Mouse (Mus musculus): ENCODE data around the gene Gm49387.

DNA sequence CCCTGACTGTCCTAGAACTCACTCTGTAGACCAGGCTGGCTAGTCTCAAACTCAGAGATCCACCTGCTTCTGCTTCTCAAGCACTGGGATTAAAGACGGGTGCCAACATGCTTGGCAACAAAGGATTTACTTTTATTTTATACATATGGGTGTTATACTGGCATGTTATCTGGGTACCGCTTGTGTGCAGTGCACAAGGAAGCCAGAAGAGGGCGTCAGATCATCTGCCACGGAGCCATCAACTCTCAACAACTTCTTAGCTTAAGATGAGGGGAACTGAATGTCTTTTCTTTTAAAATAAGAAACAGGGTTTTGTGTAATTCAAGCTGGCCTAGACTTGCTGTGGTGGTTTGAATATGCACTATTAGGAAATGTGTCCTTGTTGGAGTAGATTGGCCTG is 28.7 kb downstream of the Gm49387 start:
- TF ChIP-seq POLR2A (IDR thresholded peaks at IDR 0.05; ENCODE audit: insufficient read length, low read depth) (no peak), MAX (IDR thresholded peaks at IDR 0.05; ENCODE audit: low read depth) (no peak), E2F4 (IDR thresholded peaks at IDR 0.05; ENCODE audit: insufficient read depth) (no peak), USF1 (IDR thresholded peaks at IDR 0.05; ENCODE audit: low read depth) (no peak), MYOD1 (IDR thresholded peaks at IDR 0.05; ENCODE audit: control insufficient read depth in 1 of 3, insufficient read length in 2 of 3, low read depth in 2 of 3) (no peak), TCF12 (IDR thresholded peaks at IDR 0.05; ENCODE audit: insufficient read depth, poor library complexity, severe bottlenecking) (no peak)

All from myocyte (in vitro differentiated cells).